Mouse (Mus musculus): ENCODE results near the gene Acot4. TPM values are rescaled to one million over a fixed set of nuclear protein-coding genes. Genes with fewer than 3 reads are reported as not detected.
"Not testable (repeated sequence)": the region's sequence is repeated elsewhere in the genome, so short reads cannot be mapped to it uniquely, and the experiment has no call there.

Acot4 gene
- total RNA-seq, 2 experiments from 2014 or later, result 0.96 to 4.6 TPM

GRCm38 (mm10) chr12:84077371-84077990, 39.3 kb downstream of the Acot4 start:
- DNase-seq, result no peak

- no peak for DNase-seq
These were observed 45.7 kb downstream of the Acot4 start for GRCm38 (mm10) chr12:84083842-84084241.

DNA sequence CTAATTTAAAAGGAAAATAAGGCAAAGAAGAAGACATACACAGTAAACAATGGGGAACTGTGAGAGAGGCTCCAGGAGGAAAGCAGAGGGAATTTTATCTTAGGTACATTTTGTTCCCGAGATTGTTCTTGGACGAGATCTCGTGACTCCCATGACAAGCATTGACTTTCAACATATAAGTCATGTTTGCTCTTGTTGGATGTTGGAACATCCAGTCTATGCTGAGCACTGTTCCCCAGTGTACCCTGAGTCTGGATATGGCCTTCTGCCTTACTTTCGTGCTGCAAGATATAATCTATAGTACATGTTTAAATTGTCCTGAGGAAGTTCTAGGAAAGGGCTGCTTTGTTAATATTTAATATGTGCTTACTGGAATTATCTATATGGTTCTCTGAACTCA, 46.4 kb downstream of the Acot4 start:
- no peak for DNase-seq

DNA sequence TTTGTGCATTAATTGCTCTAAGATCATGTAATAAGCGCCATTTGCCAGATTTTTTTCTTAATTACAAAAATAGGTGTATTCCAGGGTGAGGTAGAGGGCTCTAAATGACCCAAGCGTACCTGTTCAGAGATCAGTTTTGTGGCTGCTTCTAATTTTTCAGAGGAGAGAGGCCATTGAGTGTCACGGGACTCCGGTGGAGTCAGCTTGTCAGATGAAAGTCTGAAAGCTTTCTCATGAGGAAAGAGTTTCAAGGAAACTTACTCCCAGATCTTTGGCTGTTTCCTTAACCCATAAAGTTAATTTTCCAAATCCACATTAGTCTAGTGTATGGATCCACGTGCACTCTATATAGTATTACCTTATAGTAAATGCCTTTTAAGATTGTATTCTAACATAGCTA, 56.5 kb downstream of the Acot4 start:
- not testable (repeated sequence) for DNase-seq

Other genes with a start within 250 kb of the Acot4 start
- gene Numb, start 116.4 kb upstream of the Acot4 start, total RNA-seq (2021), result 10 to 100 TPM; 46.2 to 49.9 TPM
- gene Riox1, start 87.8 kb upstream of the Acot4 start, total RNA-seq (2021), result 10 to 100 TPM; 15.4 to 17.3 TPM
- not detected for gene Heatr4, start 53.5 kb upstream of the Acot4 start, total RNA-seq (2021)
- gene Acot2, start 50.5 kb upstream of the Acot4 start, total RNA-seq (2021), result 10 to 100 TPM; 22.0 to 26.7 TPM
- gene Acot1, start 28.9 kb upstream of the Acot4 start, total RNA-seq (2021), result 10 to 100 TPM in 1 of 2 experiments, 1 to 10 TPM in 1; 5.0 to 22.7 TPM
- not detected for gene Gm49366, start 556 bp downstream of the Acot4 start, total RNA-seq (2021)
- 1 to 10 TPM in 1 of 2 experiments, not detected in 1; 1.3 TPM for gene Acot3, start 13.8 kb downstream of the Acot4 start, total RNA-seq (2021)
- gene Acot5, start 30.9 kb downstream of the Acot4 start, total RNA-seq (2021), result under 1 TPM; 0.23 to 0.40 TPM
- gene Acot6, start 62.3 kb downstream of the Acot4 start, total RNA-seq (2021), result 1 to 10 TPM; 4.5 to 4.6 TPM
- 10 to 100 TPM; 14.1 to 19.5 TPM for gene Dnal1, start 76.0 kb downstream of the Acot4 start, total RNA-seq (2021)
- under 1 TPM; 0.23 to 0.26 TPM for gene Pnma1, start 110.1 kb downstream of the Acot4 start, total RNA-seq (2021)
- 10 to 100 TPM; 18.1 to 23.8 TPM for gene Elmsan1, start 180.5 kb downstream of the Acot4 start, total RNA-seq (2021)
- 10 to 100 TPM; 76.8 to 84.6 TPM for gene Ptgr2, start 246.9 kb downstream of the Acot4 start, total RNA-seq (2021)

Data from adrenal gland, postnatal 36 days (tissue).